Mouse (Mus musculus): ENCODE measurements around the gene Lgals1.
A peak's percentile ranks its signal among the peaks of the same experiment; 100 is the strongest.
"Not testable (repeated sequence)": the region's sequence is repeated elsewhere in the genome, so short reads cannot be mapped to it uniquely, and the experiment has no call there.

The Lgals1 gene

DNA sequence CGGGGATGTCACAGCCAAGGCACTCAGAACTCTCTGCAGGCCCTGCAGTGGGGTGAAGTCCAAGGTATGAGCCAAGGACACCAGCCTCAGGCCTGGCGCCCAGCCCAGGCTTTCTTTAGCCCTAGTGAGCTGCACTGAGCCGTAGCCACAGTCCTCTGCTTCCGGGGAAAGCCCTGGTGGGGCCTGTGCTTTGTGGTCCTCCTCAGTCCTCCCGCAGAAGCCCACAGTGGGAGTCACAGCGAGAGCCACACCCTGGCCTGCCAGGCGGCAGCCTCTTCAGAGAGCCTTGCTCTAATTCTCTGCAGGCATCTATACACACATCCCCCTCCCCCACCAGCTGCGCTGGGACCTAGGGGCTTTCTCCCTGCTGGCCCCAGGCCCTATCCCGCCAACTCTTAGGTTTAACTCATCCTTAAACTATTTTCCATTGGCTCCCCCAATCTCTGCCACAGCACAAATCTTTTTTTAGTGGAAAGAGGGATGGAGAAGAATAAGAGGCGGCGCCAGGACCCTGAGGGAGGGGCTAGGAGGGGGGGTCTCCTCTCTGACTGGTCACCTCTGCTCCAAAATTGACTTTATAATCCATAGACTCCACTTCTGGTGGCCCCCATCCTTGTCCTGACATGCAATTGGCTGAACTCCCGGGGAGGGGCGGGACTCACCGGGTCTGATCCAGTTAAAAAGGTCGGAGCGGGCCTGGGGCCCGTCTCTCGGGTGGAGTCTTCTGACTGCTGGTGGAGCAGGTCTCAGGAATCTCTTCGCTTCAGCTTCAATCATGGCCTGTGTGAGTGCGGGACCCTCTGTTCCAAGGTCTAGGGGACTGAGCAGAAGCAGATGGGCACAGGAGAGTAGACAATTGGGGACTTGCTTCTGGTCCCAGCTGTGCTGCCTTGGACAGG, at the start of gene Lgals1:
Gene Lgals1, plus strand, starts transcription at position 705 of the 899 bp plus-strand sequence.
- peak; percentile 70 to 78 for DNase-seq

DNA sequence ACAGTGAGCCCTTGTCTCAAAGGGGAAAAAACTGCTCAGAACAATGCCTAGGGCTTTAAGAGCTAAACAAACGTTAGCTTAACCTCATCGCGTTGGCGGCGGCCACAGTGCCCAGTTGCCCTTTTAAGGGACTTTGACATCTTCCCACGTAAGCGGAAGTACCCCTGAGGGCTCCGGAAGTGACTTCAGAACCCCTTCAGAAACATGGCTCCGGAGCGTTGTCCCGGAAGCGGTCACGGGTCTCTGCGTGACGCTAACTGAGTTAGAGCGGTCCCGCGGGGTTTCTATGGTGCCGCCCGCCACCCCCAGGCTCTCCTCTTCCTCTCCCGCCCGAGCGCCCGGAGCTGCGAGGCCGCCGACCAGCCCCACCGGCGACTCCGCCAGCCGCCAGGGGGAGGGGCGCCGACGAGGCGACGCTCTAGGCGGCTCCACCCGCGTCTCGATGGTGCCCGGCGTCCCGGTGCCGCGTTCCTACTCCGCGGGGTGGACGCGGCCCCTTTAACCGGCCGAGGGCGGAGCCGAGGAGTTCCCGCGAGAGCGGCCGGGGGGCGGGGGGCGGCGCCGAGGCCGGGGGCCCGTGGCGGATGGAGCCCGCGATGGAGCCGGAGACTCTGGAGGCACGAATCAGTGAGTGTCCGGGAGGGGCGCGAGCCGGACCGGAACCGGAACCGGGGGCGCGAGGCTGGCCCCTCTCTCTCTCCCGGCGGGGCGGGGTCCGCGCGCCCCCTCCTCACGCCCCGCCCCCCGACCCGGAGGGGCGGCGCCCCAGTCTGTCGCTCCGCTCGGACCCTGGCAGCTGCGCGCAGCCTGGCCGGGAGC, 49.3 kb upstream of the Lgals1 start, which contains the start of gene Gga1:
Gene Gga1, plus strand, starts transcription at position 200 of the 819 bp plus-strand sequence.
- DNase-seq = peak; percentile 79 to 89

DNA sequence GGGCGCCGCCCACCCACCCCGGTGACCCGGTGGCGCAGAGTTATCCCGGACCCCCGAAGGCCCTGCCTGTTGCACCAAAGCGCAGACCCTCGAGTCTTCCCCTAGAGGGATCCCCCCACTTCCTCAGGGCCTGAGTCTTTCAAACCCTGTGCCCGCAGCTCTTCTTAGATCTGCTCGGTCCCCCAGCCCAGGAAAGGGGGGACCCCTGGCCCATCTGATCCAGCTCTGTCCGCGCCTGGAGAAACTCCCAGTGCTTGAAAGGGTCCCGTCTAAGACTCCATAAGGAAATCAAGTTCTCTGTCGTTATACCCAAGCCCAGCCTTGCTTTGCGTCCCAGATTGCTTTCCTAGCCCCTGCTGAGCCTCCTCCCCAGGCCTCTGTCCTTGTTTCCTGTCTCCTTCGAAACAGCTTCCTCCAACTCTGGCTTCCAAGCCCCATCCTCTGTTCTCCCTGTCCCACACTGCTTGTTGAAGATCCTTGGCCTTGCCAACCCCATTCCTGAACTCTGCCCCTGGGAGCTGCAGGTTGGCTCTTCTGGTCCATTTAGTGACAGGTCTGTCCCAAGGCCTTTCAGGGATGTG, 48.6 kb upstream of the Lgals1 start:
- no peak for DNase-seq

DNA sequence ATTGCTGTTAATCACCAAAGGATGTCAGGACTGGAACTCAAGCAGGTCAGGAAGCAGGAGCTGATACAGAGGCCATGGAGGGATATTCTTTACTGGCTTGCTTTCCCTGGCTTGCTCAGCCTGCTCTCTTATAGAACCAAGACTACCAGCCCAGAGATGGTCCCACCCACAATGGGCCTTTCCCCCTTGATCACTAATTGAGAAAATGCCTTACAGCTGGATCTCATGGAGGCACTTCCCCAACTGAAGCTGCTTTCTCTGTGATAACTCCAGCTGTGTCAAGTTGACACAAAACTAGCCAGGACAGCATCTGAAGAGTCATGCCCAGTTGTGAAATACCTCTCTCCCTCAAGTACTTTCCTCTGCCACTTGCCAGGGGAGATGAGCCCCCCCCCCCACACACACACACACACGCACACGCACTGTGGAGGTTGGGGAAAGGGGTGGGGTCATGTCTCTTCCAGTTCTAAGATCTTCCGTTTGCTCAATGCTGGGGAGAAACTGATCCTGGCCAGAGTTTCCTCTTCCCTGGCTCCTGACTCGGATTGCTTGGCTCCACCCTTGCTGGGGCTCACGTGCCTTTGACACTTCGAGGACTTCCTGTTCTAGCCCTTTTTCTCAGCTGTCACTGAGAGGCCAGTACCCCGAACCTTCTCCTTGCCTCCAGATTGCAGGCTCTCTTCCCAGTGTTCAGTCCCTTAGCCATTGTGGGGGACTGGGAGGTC, 47.6 kb upstream of the Lgals1 start:
- not testable (repeated sequence) for DNase-seq

DNA sequence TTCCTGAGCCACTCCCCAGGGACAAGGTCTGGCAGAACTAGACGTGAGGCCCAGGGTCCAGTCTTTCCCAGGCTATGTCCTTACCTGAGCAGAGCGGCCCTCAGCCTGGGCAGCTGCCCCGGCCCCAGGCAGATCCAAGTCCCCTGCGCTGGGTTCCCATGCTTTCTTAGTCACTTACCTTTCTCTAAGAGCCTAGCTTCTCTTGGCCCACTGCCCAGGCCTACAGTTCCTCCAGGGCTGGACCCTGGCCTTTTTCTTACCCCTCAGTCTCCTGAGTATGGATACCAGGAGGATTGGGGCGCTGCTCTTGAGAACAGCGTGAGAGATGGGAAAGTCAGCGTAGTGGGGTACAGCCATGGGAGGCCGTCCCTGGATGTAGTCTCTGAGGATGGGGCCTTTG, 46.1 kb upstream of the Lgals1 start:
- DNase-seq = no peak

GRCm38 (mm10) chr15:78881828-78882227, 44.7 kb upstream of the Lgals1 start:
- no peak for DNase-seq

GRCm38 (mm10) chr15:78889401-78889853, 37.1 kb upstream of the Lgals1 start:
- DNase-seq = no peak

GRCm38 (mm10) chr15:78892440-78892839, 34.1 kb upstream of the Lgals1 start:
- DNase-seq = no peak

- DNase-seq = peak in 1 of 2 experiments; percentile 34
Measured at GRCm38 (mm10) chr15:78894726-78895125, 31.8 kb upstream of the Lgals1 start.

DNA sequence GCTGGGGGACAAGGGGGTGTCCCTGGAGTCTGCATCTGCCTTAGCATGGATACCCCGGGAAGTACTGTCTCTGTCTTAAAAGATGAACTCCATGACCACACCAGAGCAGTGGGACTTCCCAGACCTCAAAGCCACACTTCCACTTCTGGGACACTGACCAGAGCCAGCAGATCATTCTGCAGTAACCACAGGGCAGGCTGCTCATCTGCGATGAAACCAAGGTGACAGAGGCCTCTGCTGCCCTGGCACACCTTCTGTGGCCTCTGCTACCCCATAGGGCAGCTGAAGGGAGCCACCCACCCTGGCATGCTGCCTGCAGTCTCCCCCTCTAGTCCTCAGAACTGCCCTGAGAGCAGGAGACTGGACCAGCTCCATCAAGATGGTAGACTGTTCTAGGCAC, 30.8 kb upstream of the Lgals1 start:
- no peak for DNase-seq

DNA sequence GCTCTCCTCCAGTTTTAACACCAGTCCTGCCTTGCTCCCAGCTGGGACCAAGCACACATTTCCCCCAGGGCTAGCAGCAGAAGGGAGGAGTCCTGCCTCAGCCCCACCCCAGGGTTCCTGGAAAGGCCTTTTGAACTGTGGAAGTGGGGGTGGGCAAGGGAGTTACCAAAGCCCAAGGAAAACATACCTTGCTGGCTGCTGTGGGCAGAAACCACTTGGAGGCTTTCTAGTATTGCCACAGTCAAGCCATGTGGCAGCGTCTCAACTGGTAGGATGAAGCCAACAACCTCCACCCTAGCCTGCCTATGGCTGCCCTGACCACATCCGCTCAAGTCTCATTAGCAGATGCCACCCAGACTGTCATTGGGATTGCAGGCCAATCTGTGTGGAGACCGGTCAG, 30.4 kb upstream of the Lgals1 start:
- peak in 1 of 2 experiments; percentile 50 for DNase-seq

- DNase-seq = no peak
Measured at GRCm38 (mm10) chr15:78897488-78897887, 29.0 kb upstream of the Lgals1 start.

DNA sequence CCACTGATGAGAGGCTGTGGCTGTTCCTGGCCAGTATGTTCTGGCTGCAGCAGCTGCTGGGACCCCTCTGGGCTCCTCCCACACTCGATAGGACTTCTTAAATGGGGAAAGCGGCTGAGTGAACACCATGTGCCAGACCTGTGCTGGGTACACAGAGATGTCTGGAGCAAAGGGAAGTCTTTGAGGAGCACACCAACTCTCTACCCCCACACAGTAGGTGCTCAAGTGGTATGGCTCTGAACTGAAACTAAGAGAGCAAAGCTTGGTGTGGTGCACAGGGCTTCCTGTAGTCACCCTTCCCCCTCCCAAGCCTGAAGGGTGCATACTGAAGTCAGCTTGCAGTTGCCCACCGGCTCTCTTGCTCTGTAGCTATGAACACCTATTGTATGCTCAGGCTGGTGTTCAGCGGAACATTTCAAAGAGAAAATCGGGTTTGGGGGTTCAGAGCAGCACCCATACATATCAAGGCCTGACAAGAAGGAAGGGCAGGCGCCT, 28.0 kb upstream of the Lgals1 start:
- DNase-seq = peak in 1 of 2 experiments; percentile 68

- DNase-seq = no peak
Measured at GRCm38 (mm10) chr15:78899409-78899739, 27.2 kb upstream of the Lgals1 start, which contains the start of gene Gm49510. Gene Gm49510 (plus strand): TSS chr15:78899667.

DNA sequence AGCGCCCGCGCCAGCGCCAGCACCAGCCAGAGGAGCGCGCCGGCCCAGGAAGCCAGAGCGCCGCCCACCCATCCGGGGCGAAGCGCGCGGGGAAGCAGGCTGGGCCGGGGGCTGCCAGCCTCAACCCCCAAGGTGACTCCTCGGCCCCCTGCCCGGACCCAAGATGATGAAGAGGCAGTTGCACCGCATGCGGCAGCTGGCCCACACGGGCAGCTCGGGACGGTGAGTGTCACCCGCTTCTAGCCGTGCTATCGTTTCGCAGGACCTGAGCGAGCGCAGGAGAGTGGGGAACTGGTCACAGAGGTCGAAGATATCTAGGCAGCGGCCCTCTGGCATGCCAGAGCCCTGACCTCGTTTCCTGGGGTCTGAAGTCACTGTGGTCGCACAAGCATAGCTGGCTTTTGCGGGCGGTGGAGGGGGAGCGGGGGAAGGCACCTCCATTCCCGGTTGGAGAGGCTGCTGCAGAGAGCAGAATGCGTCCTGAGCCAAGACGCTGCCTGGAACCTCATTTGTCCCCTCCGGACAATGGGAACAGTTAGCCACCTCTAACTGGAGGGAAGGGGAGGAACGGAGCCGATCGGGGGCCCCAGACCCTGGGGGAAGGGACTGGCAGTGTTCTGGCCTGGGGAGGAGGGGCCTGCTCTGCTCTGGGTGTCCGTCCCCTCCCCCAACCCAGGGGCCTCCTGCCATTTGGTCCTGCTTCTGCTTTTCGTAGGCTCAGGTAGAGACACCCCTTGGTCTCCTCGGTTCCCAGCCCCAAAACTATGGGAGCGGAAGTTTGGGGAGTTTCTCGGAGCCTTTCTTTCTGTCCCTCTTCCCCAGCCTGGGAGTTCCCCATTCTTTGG, 26.6 kb upstream of the Lgals1 start, which contains the start of gene Sh3bp1:
Gene Sh3bp1, plus strand, starts transcription at position 29 of the 845 bp plus-strand sequence.
- peak; percentile 69 to 72 for DNase-seq

- DNase-seq = no peak
Measured at GRCm38 (mm10) chr15:78900585-78901421, 25.7 kb upstream of the Lgals1 start.

GRCm38 (mm10) chr15:78901422-78901789, 25.1 kb upstream of the Lgals1 start:
- DNase-seq = no peak

- peak in 1 of 2 experiments; percentile 50 for DNase-seq
Measured at GRCm38 (mm10) chr15:78903243-78903642, 23.3 kb upstream of the Lgals1 start.

DNA sequence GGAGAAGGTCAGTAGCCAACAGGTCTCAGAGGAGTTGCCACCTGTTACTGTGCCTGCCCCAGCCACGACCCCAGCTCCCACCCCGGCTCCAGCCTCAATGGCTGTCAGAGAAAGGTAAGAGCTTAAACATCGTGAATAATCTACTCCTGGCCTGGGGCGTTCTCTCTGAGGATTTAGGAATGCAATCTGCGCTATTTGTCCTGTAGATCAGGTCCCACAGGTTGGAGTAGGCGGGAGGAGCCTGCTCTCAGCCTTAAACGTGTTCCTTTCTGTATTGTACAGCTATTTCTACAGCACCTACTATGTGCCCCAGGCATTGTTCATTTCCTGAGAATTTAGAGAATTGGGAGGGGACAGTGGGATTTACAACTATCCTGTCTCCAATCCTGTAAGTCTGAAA, 18.1 kb upstream of the Lgals1 start:
- DNase-seq = no peak

- no peak for DNase-seq
Measured at GRCm38 (mm10) chr15:78908982-78909381, 17.5 kb upstream of the Lgals1 start.

Measured in thymus, adult 18-20 months (tissue).